Mouse (Mus musculus) heart, embryonic 16.5 days (tissue): ENCODE measurements around the gene Arl8a. TPM values are rescaled to one million over a fixed set of nuclear protein-coding genes. Genes with fewer than 3 reads are reported as not detected.

Experiments used
- polyA plus RNA-seq: library from polyadenylated mRNA; unstranded; fragments of >200 nt; fragmentation: Nextera tagmentation; extraction: Ambion mirVana; gene quantifications from 2 replicates; pipeline ENCODE4 v1.2.1, GENCODE M21; 2015

Arl8a gene
- polyA plus RNA-seq, 1 experiment from 2014 or later: 43.9 TPM

Other genes with a start within 250 kb of the Arl8a start
- gene Ppp1r12b, start 190.9 kb upstream of the Arl8a start, polyA plus RNA-seq: 24.2 and 30.4 TPM in 2 replicates
- gene Ube2t, start 184.3 kb upstream of the Arl8a start, polyA plus RNA-seq: 49.7 and 54.6 TPM in 2 replicates
- 2.5 and 4.6 TPM in 2 replicates for gene Lgr6, start 41.5 kb upstream of the Arl8a start, polyA plus RNA-seq
- gene Ptpn7, start 14.1 kb upstream of the Arl8a start, polyA plus RNA-seq: 7.3 and 20.5 TPM in 2 replicates
- gene Gpr37l1, start 20.9 kb downstream of the Arl8a start, polyA plus RNA-seq: not detected in 2 replicates
- 2.3 and 3.9 TPM in 2 replicates for gene Elf3, start 111.7 kb downstream of the Arl8a start, polyA plus RNA-seq
- gene Rnpep, start 137.3 kb downstream of the Arl8a start, polyA plus RNA-seq: 54.6 and 57.1 TPM in 2 replicates
- gene Timm17a, start 167.0 kb downstream of the Arl8a start, polyA plus RNA-seq: 342 and 379 TPM in 2 replicates
- 1.7 TPM in 2 replicates for gene Lmod1, start 178.0 kb downstream of the Arl8a start, polyA plus RNA-seq
- gene Shisa4, start 228.4 kb downstream of the Arl8a start, polyA plus RNA-seq: 23.5 and 24.7 TPM in 2 replicates